Mouse (Mus musculus) left cerebral cortex, postnatal 36 days (tissue): ENCODE measurements around the gene Tcap. TPM values are rescaled to one million over a fixed set of nuclear protein-coding genes. Genes with fewer than 3 reads are reported as not detected.
A peak's percentile ranks its signal among the peaks of the same experiment; 100 is the strongest.

Experiments used
- DNase-seq, 2 experiments: peaks; one replicate each; pipeline ENCODE4 v3.0.0; 2021 to 2022; ENCODE audit warnings: low spot score in 2 of 2, mixed read lengths in 1 of 2
- intact Hi-C: fragments of 180-260 bp; cut with DNase I; formaldehyde crosslinking; loops from one replicate; pipeline ENCODE4 v1.15.1; 2025
- total RNA-seq, 2 experiments: library from RNA; stranded (reverse); gene quantifications; 2 replicates each; pipeline ENCODE4 v1.2.3; 2021

Gene Tcap
- total RNA-seq, 2 experiments from 2014 or later, result 11.8 to 14.4 TPM

DNA sequence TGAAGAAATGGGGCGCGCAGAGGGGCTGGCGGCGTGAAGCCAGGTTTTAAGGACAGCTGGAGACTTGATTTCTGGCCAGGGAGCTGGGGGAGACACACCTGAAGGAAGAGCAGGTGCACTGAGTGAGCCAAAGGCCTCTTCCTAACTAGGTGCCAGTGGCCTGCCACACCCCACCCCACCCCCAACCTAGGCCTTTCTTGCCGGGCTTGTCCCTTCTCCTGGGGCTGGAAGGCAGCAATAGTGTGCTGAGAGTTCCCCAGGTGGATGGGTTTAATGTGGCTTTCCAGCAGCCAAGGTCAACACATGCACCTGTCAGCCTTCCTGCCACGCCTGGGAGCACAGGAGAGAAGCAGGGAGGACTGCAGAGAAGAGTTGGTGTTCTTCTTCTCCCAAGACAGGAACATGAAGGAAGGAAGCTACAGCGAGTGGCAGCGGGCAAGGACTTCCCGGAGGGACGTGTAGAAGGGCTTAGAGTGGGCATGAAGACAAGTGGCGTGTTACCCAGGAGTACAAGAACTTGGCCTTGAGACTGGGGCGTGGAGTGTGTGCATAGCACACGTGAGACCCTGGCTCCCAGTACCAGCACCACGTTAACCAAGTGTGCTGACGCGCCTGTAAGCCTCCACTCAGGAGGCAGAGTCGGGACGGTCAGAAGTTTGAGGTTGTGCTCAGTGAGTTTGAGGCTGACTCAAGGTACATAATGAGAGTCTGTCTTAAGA lies 31.2 kb upstream of the Tcap start:
- DNase-seq, result no peak
- intact Hi-C loops, result no loop called here

DNA sequence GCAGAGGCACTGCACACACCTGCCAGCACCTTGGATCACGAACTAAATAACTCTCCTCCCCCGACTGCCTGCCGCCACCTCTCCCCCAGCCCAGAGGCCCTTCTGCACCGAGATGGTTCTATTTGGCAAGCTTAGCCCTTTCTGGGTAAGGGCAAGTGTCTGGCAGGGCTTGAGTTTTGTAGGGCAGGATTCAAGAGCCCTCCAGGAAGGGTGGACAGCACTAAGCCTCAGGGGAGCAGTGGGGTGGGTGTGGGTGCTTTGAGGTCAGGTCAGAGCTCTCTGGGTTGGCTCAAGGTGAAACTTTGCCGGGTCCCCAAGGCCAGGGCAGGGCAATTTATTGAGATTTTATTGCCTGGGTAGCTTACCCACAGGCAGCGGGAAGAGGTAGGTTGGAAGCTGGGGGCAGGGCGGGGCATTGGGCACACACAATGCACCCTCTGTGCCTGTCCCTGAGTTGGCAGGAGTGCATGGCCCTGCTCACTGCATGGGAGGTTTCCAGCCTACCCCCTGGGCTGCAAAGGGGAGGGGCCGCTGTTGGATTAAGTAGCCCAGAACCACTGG lies 29.9 kb upstream of the Tcap start:
- DNase-seq, result peak in 1 of 2 experiments; percentile 45
- intact Hi-C loops, result no loop called here

DNA sequence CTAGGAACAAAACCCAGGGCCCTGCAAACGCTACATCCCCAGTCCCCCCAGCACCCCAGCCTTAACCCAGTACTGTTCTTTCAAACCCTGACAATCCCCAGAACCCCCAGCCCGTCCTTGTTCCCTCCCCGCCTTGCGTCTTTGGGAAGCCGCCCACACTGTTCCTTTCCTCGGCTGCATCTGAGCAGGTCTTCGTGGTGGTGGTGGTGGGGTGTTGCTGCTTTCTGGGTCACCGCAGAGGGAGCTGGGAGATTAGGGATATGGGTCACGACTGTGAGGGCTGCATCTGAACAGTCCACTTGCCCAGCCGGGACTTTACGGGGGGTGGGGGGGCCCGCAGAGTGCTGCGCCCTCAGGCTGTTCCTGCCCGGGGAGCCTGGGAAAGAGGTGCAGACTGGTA lies 29.2 kb upstream of the Tcap start:
- intact Hi-C loops, result no loop called here
- peak; percentile 60 to 62 for DNase-seq

DNA sequence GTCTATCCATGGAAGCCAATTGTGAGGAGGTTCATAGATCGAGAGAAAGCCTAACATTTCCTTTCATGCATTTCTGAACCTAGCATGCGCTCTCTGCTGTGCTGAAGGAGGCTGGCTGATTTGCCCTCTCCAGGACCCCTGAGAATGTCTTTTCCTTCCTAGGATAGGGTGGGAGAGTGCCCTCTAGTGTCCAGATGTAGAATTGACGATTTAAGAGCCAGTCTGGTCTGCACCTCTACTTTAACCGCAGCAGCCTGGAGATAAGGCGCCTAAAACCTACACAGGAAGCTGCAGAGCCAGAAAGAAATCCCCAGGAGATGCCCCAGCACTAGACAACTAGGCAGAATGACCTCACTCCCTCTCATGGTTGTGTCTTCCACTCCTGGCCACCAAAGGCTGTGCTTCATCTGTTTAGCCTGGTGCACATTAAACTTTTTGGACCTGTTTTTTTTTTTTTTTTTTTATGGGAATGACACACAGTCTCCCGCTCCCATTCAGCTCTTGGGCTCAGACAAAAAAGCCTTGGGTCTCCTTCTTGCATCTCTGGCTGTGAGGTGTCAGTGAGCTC lies 27.8 kb upstream of the Tcap start:
- intact Hi-C loops, result no loop called here
- peak in 1 of 2 experiments; percentile 56 for DNase-seq

DNA sequence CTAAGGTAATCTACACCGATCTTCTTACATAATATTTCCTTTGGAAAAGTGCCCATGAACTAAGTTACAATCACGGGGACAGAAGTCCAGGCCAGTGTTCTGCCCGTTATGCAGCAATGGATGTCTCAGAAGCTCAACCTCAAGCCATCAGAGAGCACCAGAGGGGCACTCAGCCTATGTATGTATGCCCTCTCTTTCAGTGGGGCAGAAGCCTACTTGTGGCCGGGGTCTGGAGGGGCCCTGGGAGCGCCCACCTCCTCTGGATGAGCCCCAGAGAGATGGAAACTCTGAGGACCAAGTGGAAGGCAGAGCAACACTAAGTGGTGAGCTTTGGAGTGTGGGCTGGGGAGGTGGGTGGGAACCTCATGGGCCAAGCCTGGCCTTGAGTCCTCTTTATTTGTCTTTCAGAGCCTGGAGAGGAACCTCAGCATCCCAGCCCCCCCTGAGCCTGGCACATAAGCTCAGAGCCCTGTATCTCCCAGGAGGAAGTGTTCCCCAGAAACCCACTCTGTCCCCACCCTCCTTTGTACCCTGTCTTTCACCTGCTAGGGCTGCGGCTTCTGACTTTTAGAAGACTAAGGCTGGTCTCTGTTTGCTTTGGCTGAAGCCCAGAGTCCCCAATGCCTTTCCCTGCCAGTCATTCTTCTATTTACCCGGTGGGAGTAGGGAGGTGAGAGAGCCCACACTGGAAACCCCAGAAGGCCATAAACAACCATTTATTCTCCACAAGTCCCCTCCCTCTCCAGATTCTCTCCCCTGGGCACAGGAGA lies 26.8 kb upstream of the Tcap start:
- intact Hi-C loops, result no loop called here
- no peak for DNase-seq

DNA sequence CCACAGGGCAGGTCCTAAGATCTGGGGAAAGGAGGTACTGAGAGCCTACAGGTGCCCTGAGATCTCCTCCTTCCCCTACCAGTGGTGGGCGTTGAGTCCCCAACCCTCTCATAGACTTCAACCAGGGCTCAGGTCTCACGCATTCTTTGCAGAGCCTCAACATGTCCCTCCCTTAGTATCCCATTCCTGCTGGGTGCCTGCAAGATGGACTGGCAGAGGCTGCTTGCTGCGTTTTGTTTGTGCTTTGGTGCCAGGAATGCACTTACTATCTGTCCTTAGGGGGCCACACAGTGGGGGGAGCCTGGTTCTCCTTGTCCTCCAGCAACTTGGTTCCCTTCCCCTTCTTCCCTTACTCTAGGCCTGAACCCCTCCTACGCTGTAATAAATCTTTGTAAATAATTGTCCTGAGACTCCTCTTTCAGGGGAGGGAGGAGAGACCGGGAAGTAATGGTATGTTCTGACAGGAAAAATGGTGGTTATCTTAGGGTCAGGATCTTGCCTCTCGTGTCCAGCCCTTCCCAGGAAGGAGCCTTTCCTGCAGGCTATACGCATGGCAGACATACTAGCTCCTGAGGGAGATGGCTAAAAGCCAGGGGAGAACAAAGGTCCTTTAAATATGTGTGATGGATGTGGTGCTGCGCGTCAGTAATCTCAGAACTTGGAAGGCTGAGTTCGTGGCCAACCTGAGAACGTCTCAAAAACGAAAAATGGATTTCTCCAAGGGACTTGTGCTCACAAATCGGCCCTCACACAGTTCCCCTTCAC lies 26.0 kb upstream of the Tcap start:
- intact Hi-C loops, result no loop called here
- no peak for DNase-seq

DNA sequence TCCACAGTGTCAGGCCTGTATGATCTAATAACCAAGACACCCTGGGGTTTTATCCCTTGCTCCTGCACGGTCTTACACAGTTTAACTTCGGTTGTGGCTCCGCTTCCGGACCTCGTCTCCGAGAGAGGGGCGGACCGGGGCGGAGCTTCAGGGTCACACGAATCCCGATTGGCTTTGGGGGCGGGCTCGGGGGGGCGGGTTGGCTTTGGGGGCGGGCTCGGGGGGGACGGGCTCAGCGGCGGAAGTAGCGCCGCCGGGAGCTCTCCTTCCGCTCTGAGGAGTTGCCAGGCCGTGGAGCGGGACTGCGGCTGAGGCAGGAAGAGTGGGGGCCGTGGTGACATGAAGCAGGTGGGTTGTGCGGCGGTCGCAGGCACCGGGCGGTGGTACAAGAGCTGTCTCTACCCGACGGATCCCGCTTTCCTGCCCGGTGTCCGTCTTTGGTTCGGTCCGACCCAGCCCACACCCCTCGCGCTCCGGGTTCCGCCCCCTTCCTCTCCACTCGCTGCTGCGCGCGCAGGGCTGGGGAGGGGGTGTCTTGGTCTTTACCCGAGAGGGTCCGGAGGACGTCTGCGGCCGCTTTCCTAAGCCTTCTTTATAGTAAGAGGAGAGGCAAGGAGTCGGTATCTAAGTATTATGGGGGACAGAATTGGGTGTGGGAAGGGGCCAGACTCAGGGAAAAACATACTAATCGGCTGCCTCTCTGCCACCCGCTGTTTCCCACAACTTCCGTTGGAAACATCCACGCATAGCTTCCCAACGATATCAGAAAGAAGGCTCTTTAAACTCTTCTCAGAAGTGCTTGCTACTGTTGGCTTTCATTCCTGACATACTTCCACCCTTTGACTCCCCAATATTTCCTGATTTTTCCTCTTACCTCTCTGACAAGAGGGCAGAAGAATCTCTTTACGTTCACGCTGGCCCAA lies 25.2 kb upstream of the Tcap start, which contains the start of gene Stard3:
Gene Stard3, plus strand, starts transcription at position 208 of the 923 bp plus-strand sequence.
- DNase-seq, result peak; percentile 80 to 84
- intact Hi-C loops, result no loop called here

DNA sequence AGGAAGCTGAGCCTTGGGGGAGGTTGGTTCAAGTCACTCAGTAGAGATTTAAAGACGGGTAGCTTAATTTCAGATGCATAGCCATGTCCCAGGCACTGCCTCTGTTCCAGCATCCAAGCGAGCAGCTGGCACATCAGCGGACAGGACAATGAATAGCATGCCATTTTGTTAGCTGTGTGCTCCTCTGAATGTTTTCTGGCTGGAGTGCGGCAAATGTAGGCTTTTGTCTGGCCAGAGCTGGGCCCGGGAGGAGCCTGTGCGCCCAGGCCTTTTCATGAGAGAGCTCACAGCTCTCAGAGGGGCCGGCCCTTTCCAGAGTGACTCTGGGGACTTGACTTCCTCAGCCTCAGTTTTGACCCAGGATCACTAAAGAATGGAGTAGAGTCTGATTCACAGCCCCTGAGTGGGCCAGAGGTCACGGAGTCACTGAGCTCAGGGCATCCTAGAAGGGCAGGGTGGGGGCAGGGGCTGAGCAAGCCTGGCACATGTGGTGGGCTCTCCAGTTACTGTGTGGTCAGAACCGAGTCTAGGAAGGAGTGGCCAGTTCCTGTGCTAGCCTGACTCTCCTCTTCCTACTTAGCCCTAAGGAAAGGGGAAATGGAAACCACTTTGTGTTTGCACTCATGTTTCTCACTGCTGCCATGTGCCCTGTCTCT lies 22.6 kb upstream of the Tcap start:
- intact Hi-C loops, result no loop called here

DNA sequence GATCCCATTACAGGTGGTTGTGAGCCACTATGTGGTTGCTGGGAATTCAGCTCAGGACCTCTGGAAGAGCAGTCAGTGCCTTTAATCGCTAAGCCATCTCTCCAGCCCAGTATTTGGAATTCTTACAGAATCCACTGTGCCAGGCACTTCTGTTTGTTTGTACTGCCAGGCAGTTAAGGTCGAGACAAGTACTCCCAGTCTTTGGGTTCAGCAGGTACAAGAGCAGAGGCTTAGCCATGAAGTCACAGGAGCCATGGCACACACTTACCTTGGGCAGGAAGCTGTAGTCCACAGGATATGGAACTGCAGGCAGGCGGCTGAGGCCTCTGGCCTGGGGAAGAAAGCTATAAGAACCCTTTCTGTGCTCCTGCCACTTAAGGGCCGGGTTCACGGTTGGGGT lies 19.8 kb upstream of the Tcap start:
- no peak for DNase-seq
- intact Hi-C loops, result no loop called here

More for the DNA sequence above, 22.6 kb upstream of the Tcap start:
- DNase-seq, result no peak

DNA sequence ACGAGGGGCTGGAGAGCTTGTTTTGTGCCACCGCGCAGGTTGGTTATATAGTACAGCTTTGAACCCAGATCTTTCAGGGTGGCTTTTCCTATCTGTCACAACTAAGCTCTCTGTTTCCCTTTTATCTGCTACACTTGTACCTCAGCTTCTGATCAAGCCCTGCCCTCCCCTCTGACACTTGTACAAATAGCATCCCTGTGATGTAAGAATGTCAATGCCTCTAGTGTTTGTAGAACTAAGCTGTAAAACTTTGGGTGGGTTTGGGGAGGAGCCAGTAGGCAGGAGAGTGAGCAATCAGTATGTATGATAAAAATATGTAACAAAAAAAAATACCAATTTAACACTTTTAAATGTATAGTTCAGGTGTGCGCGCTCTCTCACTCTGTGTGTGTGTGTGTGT lies 19.2 kb upstream of the Tcap start:
- intact Hi-C loops, result no loop called here
- DNase-seq, result no peak

DNA sequence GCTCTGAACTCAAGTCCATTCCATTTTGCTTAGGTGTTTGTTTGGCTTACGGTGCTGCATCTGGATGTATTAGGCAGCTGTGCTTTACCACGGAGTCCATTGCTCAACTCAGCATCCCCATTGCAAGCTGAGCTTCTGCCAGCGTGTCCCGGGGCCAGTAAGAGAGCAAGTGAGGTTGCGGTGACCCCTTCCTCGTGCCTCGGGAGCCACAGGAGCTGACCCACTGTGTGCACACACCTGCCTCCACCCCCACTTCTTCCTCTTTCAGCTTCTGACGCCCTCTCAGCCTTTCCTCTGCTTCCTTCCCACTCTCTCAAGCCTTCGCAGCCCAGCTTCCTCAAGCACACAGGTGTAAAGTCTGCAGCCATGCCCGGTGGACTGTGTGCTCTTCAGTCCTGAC lies 17.3 kb upstream of the Tcap start:
- DNase-seq, result no peak
- intact Hi-C loops, result no loop called here

DNA sequence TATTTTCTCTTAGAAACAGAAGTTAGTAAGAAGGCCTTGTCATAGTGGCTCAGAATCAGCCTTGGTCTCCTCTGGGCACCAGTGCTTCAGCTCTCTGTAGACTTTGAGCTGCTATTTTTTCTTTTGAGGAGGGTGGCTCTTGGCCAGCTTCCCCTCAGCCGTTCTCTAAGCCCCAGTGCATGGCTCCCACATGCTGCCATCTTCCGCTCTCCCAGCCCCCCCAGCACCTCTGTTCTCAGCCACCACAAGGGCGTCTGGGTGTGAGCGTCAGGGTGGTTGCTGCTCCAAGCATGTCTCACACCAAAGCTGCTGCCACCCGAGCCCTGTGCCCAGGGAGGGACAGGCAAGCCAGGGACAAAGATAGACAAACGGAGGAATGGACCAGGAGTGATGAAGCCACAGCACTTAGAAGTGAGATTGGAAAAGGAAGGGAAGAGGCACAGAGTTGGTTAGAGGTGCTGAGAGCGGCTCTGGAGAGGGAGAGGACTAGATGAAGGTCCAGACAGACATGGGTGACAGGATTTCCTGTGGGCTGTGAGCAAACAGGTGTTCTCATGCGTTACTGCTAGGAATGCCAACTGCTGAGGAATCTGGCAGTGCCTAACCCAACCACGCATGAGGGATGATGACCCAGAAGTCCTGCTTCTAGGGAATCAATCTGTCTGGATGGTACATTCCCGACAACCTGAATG lies 16.3 kb upstream of the Tcap start:
- intact Hi-C loops, result no loop called here
- peak; percentile 51 to 67 for DNase-seq

DNA sequence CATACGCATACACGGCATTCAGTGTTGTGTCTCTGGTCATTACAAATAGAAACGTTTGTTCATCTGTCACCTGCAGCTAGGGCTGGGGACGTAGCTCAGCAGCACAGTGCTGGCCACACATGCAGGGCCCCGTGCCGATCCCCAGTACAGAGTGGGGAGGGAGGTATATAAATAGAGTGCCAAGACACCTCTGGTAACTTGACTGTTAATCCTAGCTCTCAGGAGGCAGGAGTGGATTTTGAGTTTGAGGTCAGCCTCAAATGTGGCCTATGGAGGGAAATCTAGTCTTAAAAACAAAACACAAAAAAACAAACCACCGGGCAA lies 15.8 kb upstream of the Tcap start:
- intact Hi-C loops, result no loop called here
- DNase-seq, result no peak

DNA sequence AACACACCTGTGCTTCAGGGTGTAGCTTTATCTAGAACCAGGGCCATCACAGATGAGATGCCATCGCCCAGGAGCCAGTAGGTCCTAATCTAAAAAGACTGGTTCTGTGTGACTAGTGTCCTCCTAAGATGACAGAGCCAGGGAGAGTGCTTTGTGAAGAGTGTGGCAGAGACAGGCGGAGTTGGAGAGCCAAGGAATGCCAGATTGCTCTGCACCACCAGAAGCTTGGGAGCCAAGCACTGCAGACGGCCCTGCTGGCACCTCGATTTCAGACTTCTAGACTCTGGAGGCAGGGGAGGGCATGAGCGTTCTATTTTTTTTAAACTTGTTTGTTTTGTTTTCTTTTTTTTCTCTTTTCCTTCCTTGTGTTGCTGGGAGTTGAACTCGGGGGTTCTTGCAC lies 14.3 kb upstream of the Tcap start:
- peak in 1 of 2 experiments; percentile 46 for DNase-seq
- intact Hi-C loops, result no loop called here

DNA sequence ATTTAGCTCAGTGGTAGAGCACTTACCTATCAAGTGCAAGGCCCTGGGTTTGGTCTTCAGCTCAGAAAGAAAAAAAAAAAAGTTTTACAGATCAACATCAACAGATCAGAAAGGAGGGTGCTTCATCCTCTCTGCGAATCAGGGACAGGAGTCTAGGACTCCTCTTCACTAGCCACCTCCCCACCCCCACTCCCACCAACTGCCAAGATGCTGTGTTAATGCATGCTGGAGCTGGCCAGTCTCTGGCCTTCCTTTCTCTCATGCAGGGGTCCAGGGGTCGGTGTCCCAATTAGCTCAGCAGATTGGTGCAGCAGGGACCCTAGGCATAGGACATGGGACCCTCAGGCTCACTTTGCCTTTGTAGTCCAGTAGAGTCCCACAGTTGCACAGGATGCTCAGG lies 13.0 kb upstream of the Tcap start:
- DNase-seq, result no peak

DNA sequence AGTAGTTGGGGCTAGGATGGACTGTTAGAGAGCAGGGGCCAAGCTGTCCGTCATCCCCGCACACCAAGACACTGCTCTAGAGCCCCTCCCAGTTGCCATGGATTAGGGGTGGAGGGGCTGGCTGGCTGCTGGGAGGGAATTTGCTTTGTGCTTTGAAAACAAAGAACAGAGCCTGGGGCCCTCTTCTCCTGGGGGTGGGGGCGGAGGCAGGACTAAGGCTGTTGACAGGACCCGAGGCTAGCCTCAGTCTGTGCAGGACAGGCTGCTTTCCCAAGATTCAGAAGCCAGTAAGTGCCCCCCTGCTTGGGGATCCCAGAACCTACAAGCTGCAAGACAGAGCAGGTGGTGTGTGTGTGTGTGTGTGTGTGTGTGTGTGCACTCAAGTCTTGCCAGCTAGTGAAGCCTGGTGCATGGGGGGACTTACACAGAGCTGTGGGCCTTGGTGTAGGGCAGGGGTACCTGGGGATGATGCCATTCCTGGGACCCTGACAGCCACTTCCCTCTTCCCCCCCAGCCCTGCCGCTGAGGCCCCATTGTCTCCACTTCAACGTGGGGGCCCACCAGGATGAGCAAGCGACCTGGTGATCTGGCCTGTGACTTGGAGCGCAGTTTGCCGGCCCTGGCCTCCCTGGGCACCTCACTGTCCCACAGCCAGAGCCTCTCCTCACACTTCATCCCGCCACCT lies 11.9 kb upstream of the Tcap start:
- intact Hi-C loops, result no loop called here
- DNase-seq, result no peak

More for the DNA sequence above, 13.0 kb upstream of the Tcap start:
- intact Hi-C loops, result no loop called here

DNA sequence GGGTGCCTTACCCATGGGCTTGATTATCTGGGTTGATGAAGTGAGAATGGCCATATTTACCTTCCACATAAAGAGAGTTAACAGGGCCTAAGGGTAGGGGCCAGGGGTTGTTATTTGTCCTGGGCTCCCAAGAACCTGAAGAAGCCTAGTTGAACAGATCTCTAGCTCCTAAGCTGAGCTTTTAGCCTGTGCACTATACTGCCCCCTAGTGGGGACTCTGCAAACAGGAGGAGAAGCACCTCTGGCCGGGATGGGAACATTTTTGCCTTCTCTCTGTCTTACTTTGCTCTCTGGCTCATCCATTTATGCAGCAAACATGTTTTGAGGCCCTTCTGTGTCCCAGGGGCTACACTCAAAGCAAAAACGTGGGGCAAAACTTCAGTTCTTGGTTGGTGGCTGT lies 11.2 kb upstream of the Tcap start:
- no peak for DNase-seq
- intact Hi-C loops, result no loop called here
